Mouse (Mus musculus) kidney, embryonic 16.5 days (tissue): ENCODE data around the gene Krt17. TPM values are rescaled to one million over a fixed set of nuclear protein-coding genes. Genes with fewer than 3 reads are reported as not detected.
A peak's percentile ranks its signal among the peaks of the same experiment; 100 is the strongest.

Experiments used
- ATAC-seq: fragments of 200-750 bp; cut with Nextera tagmentation; 2 replicates; pipeline ENCODE4 v1.8.0; 2017; ENCODE audit warnings: moderate TSS enrichment; ENCODE audit not compliant: low FRiP score, low TSS enrichment
- H3K27ac ChIP-seq: fragments of 300-500 bp; sonication (generic); 2 replicates; pipeline ENCODE4 v1.5.1; 2014; ENCODE audit warnings: low read length
- H3K27me3 ChIP-seq: fragments of 300-500 bp; sonication (generic); 2 replicates; pipeline ENCODE4 v1.6.1; 2014; ENCODE audit warnings: low read length, control low read depth, mixed read lengths; ENCODE audit not compliant: insufficient read depth
- H3K36me3 ChIP-seq: fragments of 300-500 bp; sonication (generic); 2 replicates; pipeline ENCODE4 v1.6.1; 2014; ENCODE audit warnings: low read length, control low read depth, mixed read lengths; ENCODE audit not compliant: insufficient read depth
- H3K4me1 ChIP-seq: fragments of 300-500 bp; sonication (generic); 2 replicates; pipeline ENCODE4 v1.6.1; 2014; ENCODE audit warnings: low read length, control low read depth, mixed read lengths; ENCODE audit not compliant: insufficient read depth
- H3K4me2 ChIP-seq: fragments of 300-500 bp; sonication (generic); replicated peaks from 2 replicates; pipeline ENCODE4 v1.6.1; 2014; ENCODE audit warnings: low read depth, low read length
- H3K4me3 ChIP-seq: fragments of 300-500 bp; sonication (generic); 2 replicates; pipeline ENCODE4 v1.5.1; 2014; ENCODE audit warnings: mild to moderate bottlenecking, low read length
- H3K9ac ChIP-seq: fragments of 300-500 bp; sonication (generic); replicated peaks from 2 replicates; pipeline ENCODE4 v1.6.1; 2014; ENCODE audit warnings: low read length
- H3K9me3 ChIP-seq: fragments of 300-500 bp; sonication (generic); 2 replicates; pipeline ENCODE4 v1.6.1; 2016; ENCODE audit warnings: low read length, control low read depth
- WGBS: fragments of 180-500 bp; shearing (Covaris S2); extraction: QIAGEN DNeasy Blood & Tissue Kit; methylation state at CpG from one replicate; pipeline ENCODE4 v1.1.7; 2014; 5-methylcytosine and 5-hydroxymethylcytosine counted together
- polyA plus RNA-seq: library from polyadenylated mRNA; unstranded; fragments of >200 nt; fragmentation: Nextera tagmentation; extraction: Ambion mirVana; gene quantifications from 2 replicates; pipeline ENCODE4 v1.2.1, GENCODE M21; 2015

The Krt17 gene
- polyA plus RNA-seq, 1 experiment from 2014 or later: 0.32 TPM

- no peak overlapping the region for H3K9ac ChIP-seq
These were observed 29.4 kb upstream of the Krt17 start for GRCm38 (mm10) chr11:100290235-100290634.

GRCm38 (mm10) chr11:100288942-100289341, 28.1 kb upstream of the Krt17 start:
- H3K4me3 ChIP-seq: no peak overlapping the region
- H3K4me1 ChIP-seq: peaks cover 4% of the 10 kb centered on the region; the same call in 1 of the 2 replicates
- peak; percentile 33; the same call in 1 of the 2 replicates for ATAC-seq
- H3K4me2 ChIP-seq: no peak overlapping the region
- no peaks in the 10 kb centered on the region for H3K36me3 ChIP-seq
- WGBS: 74% methylated on average over 6 of the region's 6 CpGs
- H3K9ac ChIP-seq: no peak overlapping the region
- no peak overlapping the region for H3K27ac ChIP-seq
- no peaks in the 10 kb centered on the region for H3K27me3 ChIP-seq
- no peaks in the 10 kb centered on the region for H3K9me3 ChIP-seq

More at GRCm38 (mm10) chr11:100290235-100290634, 29.4 kb upstream of the Krt17 start:
- Histone ChIP-seq H3K4me2 (no peak overlapping the region), H3K27me3 (no peaks in the 10 kb centered on the region), H3K4me3 (no peak overlapping the region), H3K27ac (no peak overlapping the region), H3K4me1 (peaks cover 4% of the 10 kb centered on the region; the same call in 1 of the 2 replicates), H3K9me3 (no peaks in the 10 kb centered on the region), H3K36me3 (no peaks in the 10 kb centered on the region)
- 56% methylated on average over 5 of the region's 5 CpGs for WGBS
- ATAC-seq: no peak

GRCm38 (mm10) chr11:100287024-100287423, 26.2 kb upstream of the Krt17 start:
- H3K4me1 ChIP-seq: peaks cover 4% of the 10 kb centered on the region; the same call in 1 of the 2 replicates
- no peak overlapping the region for H3K4me3 ChIP-seq
- H3K9ac ChIP-seq: no peak overlapping the region
- peak; percentile 58 for ATAC-seq
- no peak overlapping the region for H3K4me2 ChIP-seq
- WGBS: 45% methylated on average over 10 of the region's 10 CpGs
- no peak overlapping the region; the same call in 1 of the 2 replicates for H3K27ac ChIP-seq
- no peaks in the 10 kb centered on the region for H3K27me3 ChIP-seq
- no peaks in the 10 kb centered on the region for H3K9me3 ChIP-seq
- H3K36me3 ChIP-seq: no peaks in the 10 kb centered on the region

- Histone ChIP-seq H3K4me3 (no peak overlapping the region), H3K4me2 (no peak overlapping the region), H3K27ac (no peak overlapping the region), H3K9ac (no peak overlapping the region), H3K36me3 (no peaks in the 10 kb centered on the region), H3K27me3 (no peaks in the 10 kb centered on the region), H3K4me1 (peaks cover 7% of the 10 kb centered on the region; the same call in 1 of the 2 replicates), H3K9me3 (no peaks in the 10 kb centered on the region)
- ATAC-seq: no peak
- WGBS: 86% methylated on average over 4 of the region's 4 CpGs
These were observed 24.2 kb upstream of the Krt17 start for GRCm38 (mm10) chr11:100284988-100285387.

- WGBS: 27% methylated on average over 10 of the region's 10 CpGs
These were observed 21.7 kb upstream of the Krt17 start for GRCm38 (mm10) chr11:100282549-100282948.

GRCm38 (mm10) chr11:100281596-100282544, 21.0 kb upstream of the Krt17 start:
- Histone ChIP-seq H3K9ac (no peak overlapping the region), H3K27ac (no peak overlapping the region), H3K4me1 (peaks cover 4% of the 10 kb centered on the region; the same call in 1 of the 2 replicates), H3K36me3 (no peaks in the 10 kb centered on the region), H3K27me3 (no peaks in the 10 kb centered on the region), H3K9me3 (no peaks in the 10 kb centered on the region), H3K4me2 (no peak overlapping the region), H3K4me3 (no peak overlapping the region)
- ATAC-seq: 0 out of 2 replicates have a peak, but pooled peaks have one; percentile 25
- WGBS: 22% methylated on average over 11 of the region's 11 CpGs

More at GRCm38 (mm10) chr11:100282549-100282948, 21.7 kb upstream of the Krt17 start:
- Histone ChIP-seq H3K9ac (no peak overlapping the region), H3K27me3 (no peaks in the 10 kb centered on the region), H3K27ac (no peak overlapping the region), H3K9me3 (no peaks in the 10 kb centered on the region), H3K36me3 (no peaks in the 10 kb centered on the region), H3K4me2 (no peak overlapping the region), H3K4me3 (no peak overlapping the region), H3K4me1 (peaks cover 4% of the 10 kb centered on the region; the same call in 1 of the 2 replicates)
- ATAC-seq: peak; percentile 39; the same call in 1 of the 2 replicates

- Histone ChIP-seq H3K9ac (no peak overlapping the region), H3K27ac (no peak overlapping the region), H3K4me2 (no peak overlapping the region), H3K4me1 (peaks cover 4% of the 10 kb centered on the region; the same call in 1 of the 2 replicates), H3K36me3 (no peaks in the 10 kb centered on the region), H3K9me3 (no peaks in the 10 kb centered on the region), H3K27me3 (no peaks in the 10 kb centered on the region), H3K4me3 (no peak overlapping the region)
- 31% methylated on average over 5 of the region's 5 CpGs for whole genome bisulfite sequencing
- no peak for ATAC-seq
These were observed 17.9 kb upstream of the Krt17 start for GRCm38 (mm10) chr11:100278759-100279158.

- no peak overlapping the region for H3K27ac ChIP-seq
- WGBS: 73% methylated on average over 15 of the region's 15 CpGs
- ATAC-seq: no peak
These were observed 17.1 kb upstream of the Krt17 start for GRCm38 (mm10) chr11:100277726-100278480.

GRCm38 (mm10) chr11:100275466-100275865, 14.6 kb upstream of the Krt17 start:
- no peaks in the 10 kb centered on the region for H3K4me1 ChIP-seq
- no peak overlapping the region for H3K4me3 ChIP-seq
- no peaks in the 10 kb centered on the region for H3K9me3 ChIP-seq
- ATAC-seq: no peak
- no peaks in the 10 kb centered on the region for H3K36me3 ChIP-seq
- H3K9ac ChIP-seq: no peak overlapping the region
- H3K4me2 ChIP-seq: no peak overlapping the region
- no peak overlapping the region for H3K27ac ChIP-seq
- WGBS: 58% methylated on average over 5 of the region's 5 CpGs
- H3K27me3 ChIP-seq: no peaks in the 10 kb centered on the region

More at GRCm38 (mm10) chr11:100277726-100278480, 17.1 kb upstream of the Krt17 start:
- H3K36me3 ChIP-seq: no peaks in the 10 kb centered on the region
- H3K9me3 ChIP-seq: no peaks in the 10 kb centered on the region
- H3K4me1 ChIP-seq: peaks cover 4% of the 10 kb centered on the region; the same call in 1 of the 2 replicates
- H3K9ac ChIP-seq: no peak overlapping the region
- no peak overlapping the region for H3K4me2 ChIP-seq
- no peaks in the 10 kb centered on the region for H3K27me3 ChIP-seq
- H3K4me3 ChIP-seq: no peak overlapping the region
